ENCODE assay signal across 17 mouse cellular contexts in genomic region chr5:148847032-148847431, GRCm38 (mm10).
DNase-seq lines count a peak whose midpoint lies in the region; ATAC-seq and TF ChIP-seq lines count a peak whose summit lies in the region.
"Had no signal": no experiment of that assay in that cellular context is flagged by ENCODE, and none has a peak within 500 bp of the region (broad histone marks: within the 10 kb centered on the region; RNA-seq: fewer than 3 reads in every experiment).

No protein-coding gene starts in this region.

- no peak for TF ChIP-seq EP300 in heart, adult 2 months (IDR thresholded peaks at IDR 0.05; ENCODE audit: insufficient read depth, low read depth, low read length)

- H3K27me3 ChIP-seq in heart, adult 2 months (ENCODE audit: control insufficient read depth, insufficient read depth, low read length): no peaks in the 10 kb centered on the region
- H3K27me3 ChIP-seq in midbrain, postnatal 0 days (ENCODE audit: insufficient read depth, low read length): no peaks in the 10 kb centered on the region
- H3K27me3 ChIP-seq in midbrain, embryonic 13.5 days: no peaks in the 10 kb centered on the region
- H3K27me3 ChIP-seq: embryonic facial prominence, embryonic 12.5 days; heart, embryonic 13.5 days; hindbrain, embryonic 12.5 days had no signal

- no peak overlapping the region for H3K4me3 ChIP-seq in heart, adult 2 months
- H3K4me3 ChIP-seq in midbrain, postnatal 0 days (ENCODE audit: low read depth, low read length): no peak overlapping the region
- H3K4me3 ChIP-seq in midbrain, embryonic 13.5 days (replicated peaks): no peak overlapping the region
- H3K4me3 ChIP-seq: embryonic facial prominence, embryonic 12.5 days; forebrain, embryonic 10.5 days; heart, embryonic 13.5 days; hindbrain, embryonic 12.5 days had no signal

- H3K27ac ChIP-seq in heart, adult 2 months: no peak overlapping the region
- no peak overlapping the region for H3K27ac ChIP-seq in midbrain, postnatal 0 days (ENCODE audit: low read depth, low read length)
- no peak overlapping the region for H3K27ac ChIP-seq in midbrain, embryonic 13.5 days
- H3K27ac ChIP-seq: embryonic facial prominence, embryonic 12.5 days; forebrain, embryonic 10.5 days; heart, embryonic 13.5 days; hindbrain, embryonic 12.5 days had no signal

- H3K9me3 ChIP-seq in midbrain, postnatal 0 days (ENCODE audit: low read length): no peaks in the 10 kb centered on the region
- no peaks in the 10 kb centered on the region for H3K9me3 ChIP-seq in midbrain, embryonic 13.5 days
- H3K9me3 ChIP-seq: embryonic facial prominence, embryonic 12.5 days; heart, embryonic 13.5 days; hindbrain, embryonic 12.5 days had no signal

- 94% methylated on average over 5 of the region's 5 CpGs for WGBS in heart, adult 2 months
- WGBS in midbrain, postnatal 0 days: 97% methylated on average over 5 of the region's 5 CpGs
- WGBS in midbrain, embryonic 13.5 days: 93% methylated on average over 5 of the region's 5 CpGs

- no peak for ATAC-seq in midbrain, postnatal 0 days (ENCODE audit: low FRiP score)
- ATAC-seq in midbrain, embryonic 13.5 days: no peak

- TF ChIP-seq CTCF in heart, adult 2 months (IDR thresholded peaks at IDR 0.05): peak; percentile 24
- TF ChIP-seq CTCF in midbrain, postnatal 0 days (IDR thresholded peaks at IDR 0.05): peak; percentile 49

- intact Hi-C loops in heart, adult 2 months (cut with DNase I): no loop called here
- intact Hi-C loops in heart, postnatal 25 days (cut with DNase I): no loop called here

- H3K4me2 ChIP-seq in midbrain, postnatal 0 days (ENCODE audit: low read depth, low read length, poor library complexity, severe bottlenecking): no peak overlapping the region
- no peak overlapping the region for H3K4me2 ChIP-seq in midbrain, embryonic 13.5 days (replicated peaks)
- H3K4me2 ChIP-seq: embryonic facial prominence, embryonic 12.5 days; heart, embryonic 13.5 days; hindbrain, embryonic 12.5 days had no signal

- H3K4me1 ChIP-seq in heart, adult 2 months (ENCODE audit: control insufficient read depth, insufficient read depth, low read length): no peaks in the 10 kb centered on the region
- no peaks in the 10 kb centered on the region for H3K4me1 ChIP-seq in midbrain, postnatal 0 days (ENCODE audit: insufficient read depth, low read length)
- peaks cover 6% of the 10 kb centered on the region for H3K4me1 ChIP-seq in midbrain, embryonic 13.5 days (replicated peaks)
- H3K4me1 ChIP-seq: embryonic facial prominence, embryonic 12.5 days; heart, embryonic 13.5 days had no signal

- TF ChIP-seq POLR2A in heart, adult 2 months (IDR thresholded peaks at IDR 0.05; ENCODE audit: insufficient read depth, low read depth, low read length): no peak

- no peaks in the 10 kb centered on the region for H3K36me3 ChIP-seq in heart, adult 2 months (ENCODE audit: control insufficient read depth, insufficient read depth, low read length)
- no peaks in the 10 kb centered on the region for H3K36me3 ChIP-seq in midbrain, postnatal 0 days (ENCODE audit: insufficient read depth, low read length)
- no peaks in the 10 kb centered on the region for H3K36me3 ChIP-seq in midbrain, embryonic 13.5 days
- H3K36me3 ChIP-seq: embryonic facial prominence, embryonic 12.5 days; forebrain, embryonic 10.5 days; heart, embryonic 13.5 days; hindbrain, embryonic 12.5 days had no signal

- no peak overlapping the region for H3K9ac ChIP-seq in heart, adult 2 months (ENCODE audit: low read depth, low read length)
- no peak overlapping the region for H3K9ac ChIP-seq in midbrain, postnatal 0 days (replicated peaks; ENCODE audit: low read length, poor library complexity, severe bottlenecking)
- H3K9ac ChIP-seq in midbrain, embryonic 13.5 days (replicated peaks): no peak overlapping the region
- H3K9ac ChIP-seq: embryonic facial prominence, embryonic 12.5 days; heart, embryonic 13.5 days; hindbrain, embryonic 12.5 days had no signal

- DNase-seq in heart, adult 2 months: no peak
- DNase-seq in heart, postnatal 25 days (ENCODE audit: low spot score): no peak
- no peak for DNase-seq in midbrain, postnatal 0 days (ENCODE audit: low spot score)
- DNase-seq in T-cell, adult 2 months (ENCODE audit: low spot score): peak; percentile 18
- no peak for DNase-seq in embryo, embryonic 9.5 days (ENCODE audit: extremely low spot score)
- DNase-seq in heart, adult 8-10 months (ENCODE audit: low spot score): no peak
- no peak for DNase-seq in gastrocnemius, postnatal 25 days
- DNase-seq: adrenal gland, adult 2 months; cerebellum, postnatal 14 days; layer of hippocampus, postnatal 36 days; lung, postnatal 36 days; midbrain, embryonic 14.5 days had no signal

- no peaks in the 10 kb centered on the region for H3K79me2 ChIP-seq in heart, adult 2 months (replicated peaks; ENCODE audit: control insufficient read depth, insufficient read depth, low read length)
